Comparison of ENCODE assay signal across 11 mouse cellular contexts in genomic region chr10:95112231-95112774, GRCm38 (mm10).
DNase-seq lines count a peak whose midpoint lies in the region; ATAC-seq and TF ChIP-seq lines count a peak whose summit lies in the region.
"Had no signal": no experiment of that assay in that cellular context is flagged by ENCODE, and none has a peak within 500 bp of the region (broad histone marks: within the 10 kb centered on the region; RNA-seq: fewer than 3 reads in every experiment).

No protein-coding gene starts in this region.

- no peak overlapping the region for H3K27ac ChIP-seq in kidney, postnatal 0 days
- no peak overlapping the region for H3K27ac ChIP-seq in ES-E14 (ENCODE audit: insufficient read depth, low read depth, low read length, poor library complexity, severe bottlenecking)
- no peak overlapping the region for H3K27ac ChIP-seq in intestine, embryonic 14.5 days (ENCODE audit: low read depth)

- peaks cover 6% of the 10 kb centered on the region; the same call in 1 of the 2 replicates for H3K4me1 ChIP-seq in kidney, postnatal 0 days (replicated peaks; ENCODE audit: insufficient read depth, low read length)
- H3K4me1 ChIP-seq in ES-E14 (ENCODE audit: control insufficient read depth in 2 of 2, insufficient read depth in 2 of 2, low read length in 2 of 2, poor library complexity in 1 of 2), result peaks cover 0 to 3% of the 10 kb centered on the region in 2 experiments; a peak in 2 of 4 replicates
- H3K4me1 ChIP-seq in intestine, embryonic 14.5 days (replicated peaks; ENCODE audit: control insufficient read depth, insufficient read depth, low read length), result no peaks in the 10 kb centered on the region

- 52% methylated on average over 14 of the region's 14 CpGs for WGBS in kidney, postnatal 0 days
- WGBS in intestine, embryonic 14.5 days, result 59% methylated on average over 14 of the region's 14 CpGs

- DNase-seq in kidney, postnatal 0 days (ENCODE audit: low spot score), result no peak
- DNase-seq in kidney, postnatal 14 days, result no peak
- peak; percentile 65 for DNase-seq in ES-E14 (ENCODE audit: low read depth, low spot score)
- peak; percentile 42 for DNase-seq in intestine, embryonic 14.5 days (ENCODE audit: low spot score)
- DNase-seq in naive thymus-derived CD4-positive, alpha-beta T cell, adult 2 months (ENCODE audit: low read depth), result peak; percentile 15
- no peak for DNase-seq in left cerebral cortex, postnatal 36 days (ENCODE audit: low spot score in 2 of 2)
- no peak for DNase-seq in heart, postnatal 10 days
- no peak for DNase-seq in ovary, postnatal 14 days (ENCODE audit: low spot score)
- DNase-seq: gastrocnemius, postnatal 36 days; midbrain, embryonic 14.5 days; right cerebral cortex, postnatal 14 days had no signal

- no peaks in the 10 kb centered on the region for H3K36me3 ChIP-seq in kidney, postnatal 0 days (ENCODE audit: insufficient read depth, low read length)
- H3K36me3 ChIP-seq in ES-E14 (ENCODE audit: control insufficient read depth, insufficient read depth, low read length, poor library complexity, severe bottlenecking), result no peaks in the 10 kb centered on the region
- H3K36me3 ChIP-seq in intestine, embryonic 14.5 days (ENCODE audit: control insufficient read depth, insufficient read depth, low read length), result no peaks in the 10 kb centered on the region

- in situ Hi-C loops in ES-E14 (cut with MboI; ENCODE audit: low sequenced_read_pairs in 2 of 2, unreplicated experiment in 2 of 2), result no loop called here

- H3K4me3 ChIP-seq in kidney, postnatal 0 days (replicated peaks; ENCODE audit: low read depth, low read length), result no peak overlapping the region
- H3K4me3 ChIP-seq in ES-E14 (ENCODE audit: insufficient read depth in 1 of 2, low read depth in 1 of 2, low read length in 2 of 2, poor library complexity in 1 of 2, severe bottlenecking in 1 of 2), result no peak overlapping the region
- no peak overlapping the region for H3K4me3 ChIP-seq in intestine, embryonic 14.5 days (ENCODE audit: low read depth, low read length)

- no peak overlapping the region for H3K9ac ChIP-seq in kidney, postnatal 0 days (ENCODE audit: low read depth, low read length)
- no peak overlapping the region for H3K9ac ChIP-seq in ES-E14 (ENCODE audit: insufficient read depth, low read depth, low read length, poor library complexity, severe bottlenecking)
- H3K9ac ChIP-seq in intestine, embryonic 14.5 days (ENCODE audit: low read length), result no peak overlapping the region

- intact Hi-C loops in left cerebral cortex, postnatal 36 days (cut with DNase I), result no loop called here
- intact Hi-C loops in heart, postnatal 10 days (cut with DNase I), result no loop called here

- no peak for ATAC-seq in kidney, postnatal 0 days (replicated peaks; ENCODE audit: low FRiP score, low read depth)
- ATAC-seq in intestine, embryonic 14.5 days (replicated peaks; ENCODE audit: low FRiP score, low TSS enrichment, low read depth), result 0 out of 2 replicates have a peak, but pooled peaks have one; percentile 36

- TF ChIP-seq CTCF in kidney, postnatal 0 days (IDR thresholded peaks at IDR 0.05; ENCODE audit: low read depth), result peak; percentile 65

- H3K27me3 ChIP-seq in kidney, postnatal 0 days (ENCODE audit: insufficient read depth, low read length), result no peaks in the 10 kb centered on the region
- H3K27me3 ChIP-seq in intestine, embryonic 14.5 days (replicated peaks; ENCODE audit: control insufficient read depth, insufficient read depth, low read length), result no peaks in the 10 kb centered on the region

- H3K4me2 ChIP-seq in kidney, postnatal 0 days (ENCODE audit: low read length), result no peak overlapping the region
- no peak overlapping the region for H3K4me2 ChIP-seq in intestine, embryonic 14.5 days (ENCODE audit: low read length)

- no peaks in the 10 kb centered on the region for H3K9me3 ChIP-seq in kidney, postnatal 0 days (replicated peaks; ENCODE audit: low read length)
- H3K9me3 ChIP-seq in ES-E14 (ENCODE audit: control insufficient read depth, insufficient read depth, low read depth, low read length), result no peaks in the 10 kb centered on the region
- no peaks in the 10 kb centered on the region for H3K9me3 ChIP-seq in intestine, embryonic 14.5 days (ENCODE audit: control insufficient read depth, low read length)

TF ChIP-seq in ES-E14, 5 proteins besides CTCF, POLR2A, EP300 and RAD21:
- TF ChIP-seq ZC3H11A (IDR thresholded peaks at IDR 0.05; ENCODE audit: borderline replicate concordance, low read depth, low read length), result 0 out of 2 replicates have a peak, but pooled peaks have one; percentile 16
- no peak for TF ChIP-seq MAFK (IDR thresholded peaks at IDR 0.05; ENCODE audit: insufficient read depth, low read depth, low read length)

Comparison
In these comparisons a context has a peak if more than half of its experiments do, and no peak if none do; other contexts are left out.
1. DNase-seq: peak in ES-E14 (single experiment), intestine, embryonic 14.5 days (single experiment) and naive thymus-derived CD4-positive, alpha-beta T cell, adult 2 months (single experiment); none in kidney, postnatal 0 days (single experiment), kidney, postnatal 14 days (single experiment), left cerebral cortex, postnatal 36 days (0 of 2), heart, postnatal 10 days (0 of 2) and ovary, postnatal 14 days (single experiment).